Mouse (Mus musculus) cortical plate, adult 2 months (tissue): ENCODE measurements around the gene Cpt1a. TPM values are rescaled to one million over a fixed set of nuclear protein-coding genes. Genes with fewer than 3 reads are reported as not detected.

Source experiments
- H3K27ac ChIP-seq: fragments of 200-500 bp; 2 replicates; pipeline ENCODE4 v1.5.1; 2012; ENCODE audit warnings: low read length, control low read depth, inconsistent platforms; ENCODE audit not compliant: insufficient read depth
- H3K4me1 ChIP-seq: fragments of 200-500 bp; 2 replicates; pipeline ENCODE4 v1.6.1; 2011; ENCODE audit warnings: low read length; ENCODE audit not compliant: control insufficient read depth, insufficient read depth
- H3K4me3 ChIP-seq: fragments of 200-500 bp; 2 replicates; pipeline ENCODE4 v1.5.1; 2011; ENCODE audit warnings: mild to moderate bottlenecking, low read length, control low read depth; ENCODE audit not compliant: insufficient read depth
- CTCF ChIP-seq: fragments of 200-500 bp; IDR thresholded peaks from 2 replicates; pipeline ENCODE4 v1.5.1; 2011; ENCODE audit warnings: mild to moderate bottlenecking, control low read depth, low read length; ENCODE audit not compliant: insufficient read depth; ENCODE audit errors: extremely low read depth
- POLR2A ChIP-seq: fragments of 200-500 bp; IDR thresholded peaks from 2 replicates; pipeline ENCODE4 v1.6.1; 2011; ENCODE audit warnings: mild to moderate bottlenecking, low read length, control low read depth; ENCODE audit not compliant: insufficient read depth; ENCODE audit errors: extremely low read depth
- polyA plus RNA-seq: library from polyadenylated mRNA; depleted of rRNA; stranded (reverse); fragments of >200 nt; gene quantifications from 2 replicates; pipeline ENCODE4 v1.2.3, GENCODE M21; 2012

The Cpt1a gene
- polyA plus RNA-seq, 1 experiment: 23.4 TPM

GRCm38 (mm10) chr19:3336485-3337255 lies 14.5 kb downstream of the Cpt1a start:
- Histone ChIP-seq H3K4me1 (no peaks in the 10 kb centered on the region; the same call in 1 of the 2 replicates), H3K4me3 (no peak overlapping the region), H3K27ac (no peak overlapping the region)
- no peak for TF ChIP-seq POLR2A
- no peak for TF ChIP-seq CTCF

- Histone ChIP-seq H3K27ac (no peak overlapping the region), H3K4me3 (no peak overlapping the region)
- no peak for TF ChIP-seq CTCF
- TF ChIP-seq POLR2A: no peak
These were observed 17.1 kb downstream of the Cpt1a start for GRCm38 (mm10) chr19:3339187-3339586.

GRCm38 (mm10) chr19:3341021-3341420 lies 18.9 kb downstream of the Cpt1a start:
- no peak overlapping the region for H3K4me3 ChIP-seq
- no peak overlapping the region for H3K27ac ChIP-seq
- no peak for TF ChIP-seq POLR2A
- no peak for TF ChIP-seq CTCF
- no peaks in the 10 kb centered on the region; the same call in 1 of the 2 replicates for H3K4me1 ChIP-seq

More at GRCm38 (mm10) chr19:3339187-3339586, 17.1 kb downstream of the Cpt1a start:
- H3K4me1 ChIP-seq: no peaks in the 10 kb centered on the region; the same call in 1 of the 2 replicates

GRCm38 (mm10) chr19:3343929-3344328 lies 21.8 kb downstream of the Cpt1a start:
- Histone ChIP-seq H3K4me3 (no peak overlapping the region), H3K27ac (no peak overlapping the region), H3K4me1 (no peaks in the 10 kb centered on the region; the same call in 1 of the 2 replicates)
- TF ChIP-seq POLR2A: no peak

GRCm38 (mm10) chr19:3344636-3345544 lies 22.8 kb downstream of the Cpt1a start:
- H3K4me1 ChIP-seq: no peaks in the 10 kb centered on the region; the same call in 1 of the 2 replicates
- no peak overlapping the region for H3K4me3 ChIP-seq
- no peak overlapping the region for H3K27ac ChIP-seq
- no peak for TF ChIP-seq POLR2A
- no peak for TF ChIP-seq CTCF

GRCm38 (mm10) chr19:3347784-3348183 lies 25.6 kb downstream of the Cpt1a start:
- TF ChIP-seq POLR2A (no peak), CTCF (no peak)
- H3K27ac ChIP-seq: no peak overlapping the region
- no peaks in the 10 kb centered on the region for H3K4me1 ChIP-seq
- no peak overlapping the region for H3K4me3 ChIP-seq

- H3K27ac ChIP-seq: no peak overlapping the region
- no peak overlapping the region for H3K4me3 ChIP-seq
- 0 out of 2 replicates have a peak, but pooled peaks cover 1% of the 10 kb centered on the region for H3K4me1 ChIP-seq
- TF ChIP-seq POLR2A: no peak
- no peak for TF ChIP-seq CTCF
These were observed 31.4 kb downstream of the Cpt1a start for GRCm38 (mm10) chr19:3353415-3354111.

GRCm38 (mm10) chr19:3355096-3355495 lies 33.0 kb downstream of the Cpt1a start:
- Histone ChIP-seq H3K4me3 (no peak overlapping the region), H3K27ac (no peak overlapping the region), H3K4me1 (0 out of 2 replicates have a peak, but pooled peaks cover 1% of the 10 kb centered on the region)
- no peak for TF ChIP-seq POLR2A
- TF ChIP-seq CTCF: 0 out of 2 replicates have a peak, but pooled peaks have one; percentile 0

GRCm38 (mm10) chr19:3356516-3356915 lies 34.4 kb downstream of the Cpt1a start:
- TF ChIP-seq POLR2A: no peak
- TF ChIP-seq CTCF: no peak
- Histone ChIP-seq H3K27ac (no peak overlapping the region), H3K4me1 (0 out of 2 replicates have a peak, but pooled peaks cover 1% of the 10 kb centered on the region), H3K4me3 (no peak overlapping the region)
